Mouse (Mus musculus): ENCODE data around the gene Klhdc10.

Gene Klhdc10

DNA sequence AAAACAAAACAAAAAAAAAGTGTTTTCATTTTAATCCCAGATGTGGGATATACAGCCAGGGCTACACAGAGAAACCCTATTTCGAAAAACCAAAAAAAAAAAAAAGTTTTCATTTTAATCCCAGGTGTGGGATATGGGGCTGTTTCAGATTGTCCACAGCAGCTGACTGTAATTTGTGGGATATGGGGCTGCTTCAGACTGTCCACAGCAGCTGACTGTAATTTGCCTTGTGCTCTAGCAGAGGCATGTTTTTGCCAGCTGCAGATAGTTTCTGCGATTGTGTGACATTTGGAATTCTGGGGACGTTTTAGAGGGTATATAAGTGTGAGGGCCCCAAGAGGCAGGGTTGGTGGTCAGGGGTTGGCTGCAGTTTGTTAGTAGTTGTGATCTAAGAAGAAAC lies 70.0 kb downstream of the Klhdc10 start:
- no peak for DNase-seq

DNA sequence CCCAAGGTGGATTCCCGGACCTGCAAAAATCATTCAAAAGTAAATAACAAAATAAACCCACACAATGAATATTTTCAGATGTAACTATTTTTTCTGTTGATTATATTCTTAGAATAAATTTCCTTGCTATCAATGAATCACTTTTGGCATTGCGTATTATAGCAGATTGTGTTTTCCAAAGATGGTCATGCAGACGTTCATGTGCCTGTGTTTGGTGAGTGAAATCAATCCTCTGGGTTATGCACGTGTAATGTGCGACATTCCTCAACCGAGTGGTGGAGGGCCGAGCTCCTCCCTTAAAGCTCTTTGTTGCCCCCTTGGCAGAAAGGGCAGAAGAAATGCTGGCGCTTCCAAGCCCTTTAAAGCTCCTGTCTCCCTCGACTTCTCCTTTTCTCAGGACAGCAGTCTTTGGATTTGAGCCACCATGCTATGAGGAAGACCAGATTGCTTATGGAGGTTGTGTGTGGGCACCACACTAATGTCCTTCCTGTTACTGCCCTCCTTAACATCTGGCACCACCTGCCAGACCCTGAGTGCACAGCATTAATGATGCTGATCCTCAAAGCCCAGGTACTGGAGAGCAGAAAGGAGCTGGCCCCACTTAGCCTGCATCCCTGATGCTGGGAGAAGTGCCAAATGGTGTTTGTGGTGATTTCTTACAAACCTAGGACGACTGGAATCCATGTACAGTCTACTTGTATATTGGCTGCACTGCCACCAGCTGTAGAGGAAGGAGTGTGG lies 74.5 kb downstream of the Klhdc10 start:
- no peak for DNase-seq

DNA sequence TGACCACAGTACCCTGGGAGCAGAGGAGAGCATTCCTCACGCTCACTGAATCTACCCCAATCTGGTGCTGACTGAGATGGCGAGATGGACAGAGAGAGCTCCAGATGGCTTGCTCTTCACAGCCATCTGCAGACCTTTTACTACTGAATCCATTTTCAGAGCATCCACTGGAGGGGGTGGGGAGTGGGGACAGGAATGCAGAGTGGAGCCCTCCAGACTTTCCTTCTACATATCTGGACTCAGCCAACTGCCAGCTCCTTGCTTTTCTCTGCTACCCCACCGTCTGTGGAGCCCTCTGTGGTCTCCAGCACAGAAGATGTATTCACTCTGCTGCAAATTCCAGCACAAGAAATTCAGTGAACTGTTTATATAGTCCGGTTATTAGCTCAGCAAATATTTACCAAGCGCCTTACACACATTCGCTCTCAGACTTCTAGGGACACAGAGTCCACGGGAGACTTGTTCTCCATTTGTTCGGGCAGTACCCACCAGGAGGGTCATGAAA lies 75.6 kb downstream of the Klhdc10 start:
- no peak for DNase-seq

DNA sequence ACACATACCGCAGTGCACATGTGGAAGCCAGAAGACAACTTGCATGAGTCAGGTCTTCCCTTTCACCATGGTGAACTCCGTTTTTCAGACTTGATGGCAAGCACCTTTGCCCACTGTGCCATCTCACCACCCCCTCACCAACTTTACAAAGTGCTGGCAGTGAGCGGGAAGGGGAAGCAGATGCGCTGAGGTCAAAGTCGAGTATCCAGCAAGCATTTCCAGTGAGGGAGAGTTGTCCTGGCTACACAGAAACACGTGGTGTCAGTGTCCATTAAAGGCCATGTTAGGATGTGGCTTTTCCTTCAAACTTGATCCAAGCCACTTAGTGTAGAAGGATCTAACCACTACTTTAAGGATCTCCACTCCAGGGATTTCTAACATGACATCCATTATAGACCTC lies 76.1 kb downstream of the Klhdc10 start:
- DNase-seq, result no peak

DNA sequence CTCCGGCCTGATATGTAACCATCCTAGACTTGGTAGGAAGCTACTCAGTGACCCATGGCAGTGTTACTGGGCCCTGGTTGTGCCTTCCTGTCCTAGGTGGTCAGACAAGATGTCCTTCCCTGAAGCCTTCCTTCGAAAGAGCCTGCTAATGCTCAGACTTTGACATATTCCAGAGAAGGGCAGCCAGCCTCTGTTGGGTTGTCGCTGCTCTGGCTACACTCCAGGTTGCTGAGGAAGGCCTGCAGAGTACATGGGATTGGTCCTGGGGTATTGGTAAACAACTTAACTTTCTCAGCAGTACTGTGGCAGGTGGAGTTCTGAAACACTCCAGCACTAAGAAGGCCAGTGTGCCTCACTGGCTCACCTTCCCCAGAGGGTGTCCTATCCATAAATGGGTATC lies 77.8 kb downstream of the Klhdc10 start:
- no peak for DNase-seq

- no peak for DNase-seq
Measured at GRCm38 (mm10) chr6:30482908-30483307, 81.2 kb downstream of the Klhdc10 start.

GRCm38 (mm10) chr6:30486504-30486903 lies 84.8 kb downstream of the Klhdc10 start:
- no peak for DNase-seq

GRCm38 (mm10) chr6:30499049-30499448 lies 97.4 kb downstream of the Klhdc10 start:
- peak in 1 of 2 experiments; percentile 8 for DNase-seq

All from thymus, adult 18-20 months (tissue).